Mouse (Mus musculus): ENCODE results near the gene Fam160a1.

Fam160a1 gene

GRCm38 (mm10) chr3:85827283-85827682 lies 10.2 kb upstream of the Fam160a1 start:
- DNase-seq (ENCODE audit: low read depth, low spot score), result no peak

- DNase-seq (ENCODE audit: low read depth, low spot score), result no peak
Observed at GRCm38 (mm10) chr3:85820839-85821548, 3.9 kb upstream of the Fam160a1 start.

- no peak for DNase-seq (ENCODE audit: low read depth, low spot score)
Observed at GRCm38 (mm10) chr3:85819319-85819718, 2.2 kb upstream of the Fam160a1 start.

- no peak for DNase-seq (ENCODE audit: low read depth, low spot score)
Observed at GRCm38 (mm10) chr3:85814241-85814640, 2.9 kb downstream of the Fam160a1 start.

GRCm38 (mm10) chr3:85813101-85814014 lies 3.7 kb downstream of the Fam160a1 start:
- no peak for DNase-seq (ENCODE audit: low read depth, low spot score)

GRCm38 (mm10) chr3:85812010-85812409 lies 5.1 kb downstream of the Fam160a1 start:
- DNase-seq (ENCODE audit: low read depth, low spot score), result no peak

- no peak for DNase-seq (ENCODE audit: low read depth, low spot score)
Observed at GRCm38 (mm10) chr3:85793166-85793565, 23.9 kb downstream of the Fam160a1 start.

- peak; percentile 36 for DNase-seq (ENCODE audit: low read depth, low spot score)
Observed at GRCm38 (mm10) chr3:85789748-85790147, 27.3 kb downstream of the Fam160a1 start.

- no peak for DNase-seq (ENCODE audit: low read depth, low spot score)
Observed at GRCm38 (mm10) chr3:85786501-85786900, 30.6 kb downstream of the Fam160a1 start.

GRCm38 (mm10) chr3:85780906-85781305 lies 36.2 kb downstream of the Fam160a1 start:
- no peak for DNase-seq (ENCODE audit: low read depth, low spot score)

- DNase-seq (ENCODE audit: low read depth, low spot score), result no peak
Observed at GRCm38 (mm10) chr3:85780332-85780731, 36.8 kb downstream of the Fam160a1 start.

GRCm38 (mm10) chr3:85777841-85778240 lies 39.2 kb downstream of the Fam160a1 start:
- no peak for DNase-seq (ENCODE audit: low read depth, low spot score)

GRCm38 (mm10) chr3:85777356-85777755 lies 39.7 kb downstream of the Fam160a1 start:
- no peak for DNase-seq (ENCODE audit: low read depth, low spot score)

- DNase-seq (ENCODE audit: low read depth, low spot score), result no peak
Observed at GRCm38 (mm10) chr3:85776707-85777106, 40.4 kb downstream of the Fam160a1 start.

GRCm38 (mm10) chr3:85776126-85776525 lies 41.0 kb downstream of the Fam160a1 start:
- no peak for DNase-seq (ENCODE audit: low read depth, low spot score)

GRCm38 (mm10) chr3:85773886-85774285 lies 43.2 kb downstream of the Fam160a1 start:
- DNase-seq (ENCODE audit: low read depth, low spot score), result no peak

- DNase-seq (ENCODE audit: low read depth, low spot score), result no peak
Observed at GRCm38 (mm10) chr3:85773425-85773824, 43.7 kb downstream of the Fam160a1 start.

- DNase-seq (ENCODE audit: low read depth, low spot score), result no peak
Observed at GRCm38 (mm10) chr3:85764937-85765337, 52.2 kb downstream of the Fam160a1 start.

- no peak for DNase-seq (ENCODE audit: low read depth, low spot score)
Observed at GRCm38 (mm10) chr3:85764008-85764834, 52.9 kb downstream of the Fam160a1 start.

- DNase-seq (ENCODE audit: low read depth, low spot score), result no peak
Observed at GRCm38 (mm10) chr3:85757944-85758343, 59.1 kb downstream of the Fam160a1 start.

GRCm38 (mm10) chr3:85757435-85757834 lies 59.7 kb downstream of the Fam160a1 start:
- DNase-seq (ENCODE audit: low read depth, low spot score), result no peak

GRCm38 (mm10) chr3:85749348-85749747 lies 67.7 kb downstream of the Fam160a1 start:
- no peak for DNase-seq (ENCODE audit: low read depth, low spot score)

Measured in brain, embryonic 18.5 days (tissue).